Mouse (Mus musculus): ENCODE results near the gene Nup93.

DNA sequence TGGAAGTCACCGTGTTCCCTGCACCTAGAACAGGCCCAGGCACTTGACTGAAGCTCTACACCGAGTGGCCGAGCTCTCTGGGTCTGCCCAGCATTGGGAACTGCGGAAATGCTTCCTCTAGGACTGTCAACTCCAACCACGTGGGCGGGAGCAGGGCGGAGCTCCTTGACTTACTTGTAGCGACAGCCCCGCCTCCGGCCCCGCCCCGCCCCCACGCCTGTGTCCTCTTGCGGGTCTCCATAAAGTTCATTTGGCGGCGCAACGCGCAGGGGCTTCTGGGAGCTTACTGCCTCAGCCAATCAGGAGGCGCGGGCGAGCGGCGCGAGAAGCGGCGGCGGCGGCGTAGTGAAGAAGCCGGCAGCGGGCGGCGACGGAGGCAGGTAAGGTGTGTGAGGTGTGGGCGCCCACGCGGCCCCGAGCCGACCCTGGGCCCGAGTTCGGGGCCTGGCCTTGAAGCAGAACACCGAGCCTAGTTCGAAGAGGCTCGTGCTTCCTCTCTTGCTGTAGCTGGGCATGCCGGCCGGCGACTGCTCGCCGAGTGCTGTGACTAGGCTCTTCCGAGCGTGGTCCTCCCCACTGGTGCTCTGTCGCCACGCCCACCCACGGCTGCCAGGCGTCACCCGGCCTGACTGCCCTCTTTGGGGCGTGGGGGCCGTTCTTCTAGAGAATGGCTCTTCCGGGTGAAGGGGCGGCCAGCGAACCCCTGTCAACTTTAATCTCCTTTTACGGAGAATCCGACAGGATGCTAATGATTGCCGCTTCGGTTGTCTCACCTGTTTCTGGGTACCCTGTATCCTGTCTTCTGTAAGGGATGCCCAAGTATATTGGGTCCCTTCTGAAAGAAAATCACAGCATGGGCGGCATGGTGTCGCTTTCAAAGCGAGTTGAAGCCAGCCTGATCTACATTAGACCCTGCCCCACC lies at the start of gene Nup93:
- TF ChIP-seq CTCF (IDR thresholded peaks at IDR 0.05; ENCODE audit: control insufficient read depth, insufficient read depth, insufficient read length): no peak
- TF ChIP-seq FOSL1 (IDR thresholded peaks at IDR 0.05; ENCODE audit: insufficient read depth, low read length, poor library complexity, severe bottlenecking): no peak
